Mouse (Mus musculus) erythroblast, embryonic 14.5 days (primary cell): ENCODE data around the gene Sel1l2.

Experiments
- GATA1 ChIP-seq: IDR thresholded peaks from 2 replicates; pipeline ENCODE4 v1.6.1; 2012; ENCODE audit warnings: low read length, inconsistent platforms, mixed read lengths
- TAL1 ChIP-seq: IDR thresholded peaks from 3 replicates; pipeline ENCODE4 v1.6.1; 2012; ENCODE audit warnings: low read length, inconsistent platforms, mixed read lengths

DNA sequence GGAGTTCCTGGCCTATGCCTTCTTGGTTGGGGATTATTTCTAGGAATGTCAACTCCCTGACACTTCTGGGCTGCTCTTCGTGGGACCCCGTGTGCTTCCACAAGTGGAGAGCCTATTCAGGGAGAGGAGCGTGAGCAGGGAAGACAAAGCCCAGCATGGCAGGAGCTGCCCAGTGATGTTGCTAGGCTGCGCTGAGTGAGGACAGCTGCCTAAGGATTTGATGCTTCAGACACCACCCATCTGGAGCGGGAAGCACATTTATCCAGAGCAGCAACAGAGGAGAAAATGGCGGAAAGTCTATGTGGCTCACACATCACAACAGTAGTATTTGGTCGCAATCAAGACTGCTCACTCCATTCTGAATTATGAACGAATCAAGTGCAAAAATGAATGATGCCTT is 169.2 kb downstream of the Sel1l2 start:
- no peak for TF ChIP-seq GATA1
- no peak for TF ChIP-seq TAL1
